Mouse (Mus musculus): Measurements from ENCODE around the gene Hook2.
A peak's percentile ranks its signal among the peaks of the same experiment; 100 is the strongest.

Gene Hook2

GRCm38 (mm10) chr8:84973803-84974542 lies 16.4 kb upstream of the Hook2 start:
- peak; percentile 79 for DNase-seq

- peak; percentile 21 for DNase-seq
These were observed 15.8 kb upstream of the Hook2 start for GRCm38 (mm10) chr8:84974543-84975142.

- DNase-seq = peak; percentile 78
These were observed 15.0 kb upstream of the Hook2 start for GRCm38 (mm10) chr8:84975434-84975833.

- DNase-seq = peak; percentile 97
These were observed 14.2 kb upstream of the Hook2 start for GRCm38 (mm10) chr8:84976031-84976762.

GRCm38 (mm10) chr8:84976763-84977434 lies 13.5 kb upstream of the Hook2 start:
- DNase-seq = no peak

- peak; percentile 70 for DNase-seq
These were observed 12.8 kb upstream of the Hook2 start for GRCm38 (mm10) chr8:84977435-84978247.

- peak; percentile 97 for DNase-seq
These were observed 12.0 kb upstream of the Hook2 start, which contains the start of gene Junb for GRCm38 (mm10) chr8:84978248-84978940. Gene Junb, minus strand, starts transcription at chr8:84978718.

- peak; percentile 98 for DNase-seq
These were observed 10.6 kb upstream of the Hook2 start for GRCm38 (mm10) chr8:84979599-84980421.

GRCm38 (mm10) chr8:84980622-84981358 lies 9.6 kb upstream of the Hook2 start:
- peak; percentile 98 for DNase-seq

- DNase-seq = peak; percentile 69
These were observed 8.5 kb upstream of the Hook2 start for GRCm38 (mm10) chr8:84981644-84982498.

GRCm38 (mm10) chr8:84982499-84983011 lies 7.8 kb upstream of the Hook2 start:
- no peak for DNase-seq

GRCm38 (mm10) chr8:84984294-84985048 lies 5.9 kb upstream of the Hook2 start:
- DNase-seq = peak; percentile 78

- no peak for DNase-seq
These were observed 5.2 kb upstream of the Hook2 start for GRCm38 (mm10) chr8:84985049-84985683.

- peak; percentile 92 for DNase-seq
These were observed 4.6 kb upstream of the Hook2 start for GRCm38 (mm10) chr8:84985684-84986378.

- no peak for DNase-seq
These were observed 3.9 kb upstream of the Hook2 start for GRCm38 (mm10) chr8:84986379-84986945.

GRCm38 (mm10) chr8:84987388-84987787 lies 3.0 kb upstream of the Hook2 start:
- no peak for DNase-seq
